Mouse (Mus musculus): ENCODE measurements around the gene Capn8. TPM values are rescaled to one million over a fixed set of nuclear protein-coding genes. Genes with fewer than 3 reads are reported as not detected.

Gene Capn8
- polyA plus RNA-seq, 1 experiment from 2014 or later = 2.1 TPM

DNA sequence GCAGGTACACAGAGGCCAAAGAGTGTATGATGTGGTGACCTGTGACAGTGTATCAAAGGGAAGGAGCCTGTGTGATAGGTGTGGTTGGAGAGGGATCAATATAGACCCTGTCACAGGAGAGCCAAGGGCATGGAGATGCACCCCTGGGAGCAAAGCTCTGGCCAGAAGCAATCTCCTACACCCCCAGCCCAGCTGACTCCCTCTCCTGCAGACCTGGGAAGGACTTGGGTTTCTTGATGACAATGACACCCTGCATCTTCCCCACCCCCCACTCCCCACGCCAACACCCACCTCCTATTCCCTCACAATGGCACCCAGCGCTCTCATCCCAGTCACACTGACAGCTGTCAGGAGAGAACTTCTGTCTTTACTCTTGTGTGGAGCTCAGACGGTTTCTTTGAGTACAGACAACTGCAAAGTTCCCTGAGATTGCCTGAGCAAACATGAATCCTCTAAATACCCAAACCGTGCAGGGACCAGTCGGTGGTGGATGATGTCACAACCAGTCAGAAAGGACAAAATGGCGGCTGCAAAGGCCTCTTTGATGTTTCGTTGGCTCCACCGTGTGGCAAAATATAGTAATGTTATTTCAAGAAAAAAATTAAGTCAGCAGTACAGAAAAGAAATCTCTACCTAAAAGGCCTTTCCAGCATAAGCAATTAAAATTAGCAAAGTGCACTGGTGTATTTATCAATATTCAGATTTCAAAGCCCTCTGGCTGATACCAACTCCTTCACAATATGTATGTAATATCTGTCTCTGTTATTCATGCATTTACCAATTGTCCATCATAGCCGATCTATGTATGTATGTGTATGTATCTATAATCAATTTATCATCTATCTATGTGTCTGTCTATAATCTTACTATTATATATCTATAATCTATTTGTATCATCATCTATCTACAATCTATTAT lies 25.5 kb upstream of the Capn8 start:
- H3K27ac ChIP-seq (ENCODE audit: low read depth) = no peak overlapping the region

DNA sequence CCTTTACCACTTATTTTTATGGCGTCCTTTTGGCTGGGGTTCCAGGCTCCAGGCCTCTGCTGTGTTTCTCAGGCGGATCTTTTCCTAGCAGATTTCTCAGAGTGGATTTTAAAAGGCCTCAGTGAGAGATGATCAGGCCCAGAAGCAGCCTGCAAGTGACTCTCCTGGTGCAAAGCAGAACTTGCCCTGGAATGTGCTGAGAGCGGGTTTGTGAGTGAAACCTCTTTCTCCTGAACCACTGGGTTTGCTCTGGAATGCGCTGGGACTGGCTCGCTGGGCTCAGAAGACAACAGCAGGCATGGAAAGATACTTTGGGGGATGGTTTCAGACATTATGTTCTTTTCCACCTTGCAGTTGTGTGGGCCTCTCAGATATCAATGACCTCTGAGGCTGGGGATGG lies 22.7 kb upstream of the Capn8 start:
- Histone ChIP-seq H3K4me1 (replicated peaks; ENCODE audit: control insufficient read depth, insufficient read depth, low read length) (0 out of 2 replicates have a peak, but pooled peaks cover 3% of the 10 kb centered on the region), H3K9ac (ENCODE audit: low read length) (no peak overlapping the region), H3K4me2 (ENCODE audit: low read length) (no peak overlapping the region), H3K36me3 (ENCODE audit: control insufficient read depth, insufficient read depth, low read length) (no peaks in the 10 kb centered on the region), H3K27me3 (replicated peaks; ENCODE audit: control insufficient read depth, insufficient read depth, low read length) (no peaks in the 10 kb centered on the region), H3K4me3 (ENCODE audit: low read depth, low read length) (no peak overlapping the region), H3K27ac (ENCODE audit: low read depth) (no peak overlapping the region), H3K9me3 (ENCODE audit: control insufficient read depth, low read length) (no peaks in the 10 kb centered on the region)
- no peak for ATAC-seq (replicated peaks; ENCODE audit: low FRiP score, low TSS enrichment, low read depth)
- DNase-seq (ENCODE audit: low spot score) = no peak
- 68% methylated on average over 5 of the region's 5 CpGs for WGBS

More for the DNA sequence above, 25.5 kb upstream of the Capn8 start:
- Histone ChIP-seq H3K9ac (ENCODE audit: low read length) (peak overlapping the region; percentile 51), H3K27me3 (replicated peaks; ENCODE audit: control insufficient read depth, insufficient read depth, low read length) (no peaks in the 10 kb centered on the region), H3K36me3 (ENCODE audit: control insufficient read depth, insufficient read depth, low read length) (no peaks in the 10 kb centered on the region), H3K4me1 (replicated peaks; ENCODE audit: control insufficient read depth, insufficient read depth, low read length) (0 out of 2 replicates have a peak, but pooled peaks cover 3% of the 10 kb centered on the region), H3K4me3 (ENCODE audit: low read depth, low read length) (peak overlapping the region; percentile 33), H3K9me3 (ENCODE audit: control insufficient read depth, low read length) (no peaks in the 10 kb centered on the region), H3K4me2 (ENCODE audit: low read length) (peak overlapping the region; percentile 66)
- ATAC-seq (replicated peaks; ENCODE audit: low FRiP score, low TSS enrichment, low read depth) = peak; percentile 56
- DNase-seq (ENCODE audit: low spot score) = peak; percentile 78
- 13% methylated on average over 9 of the region's 9 CpGs for WGBS

DNA sequence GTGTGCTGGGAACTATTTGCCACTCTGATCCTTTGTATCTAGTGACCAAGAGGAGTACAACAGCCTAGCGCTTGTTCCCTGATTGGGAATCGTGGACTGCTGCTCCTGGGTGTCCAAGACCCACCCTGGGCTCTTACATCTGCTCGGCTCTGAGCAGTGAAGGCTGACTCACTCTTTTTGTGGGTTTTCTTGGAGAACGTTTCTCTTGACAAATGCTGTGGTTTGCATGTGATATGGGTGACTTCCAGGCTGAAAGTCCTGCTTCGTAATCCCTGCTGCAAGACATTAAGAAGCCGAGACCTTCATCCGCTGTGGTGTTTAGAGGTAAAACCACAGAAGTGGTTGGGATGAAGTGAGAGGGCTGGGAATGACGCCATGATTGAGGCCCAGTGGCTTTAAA lies 21.7 kb upstream of the Capn8 start:
- Histone ChIP-seq H3K9ac (ENCODE audit: low read length) (no peak overlapping the region), H3K4me3 (ENCODE audit: low read depth, low read length) (no peak overlapping the region), H3K27ac (ENCODE audit: low read depth) (no peak overlapping the region), H3K36me3 (ENCODE audit: control insufficient read depth, insufficient read depth, low read length) (no peaks in the 10 kb centered on the region), H3K27me3 (replicated peaks; ENCODE audit: control insufficient read depth, insufficient read depth, low read length) (no peaks in the 10 kb centered on the region), H3K4me1 (replicated peaks; ENCODE audit: control insufficient read depth, insufficient read depth, low read length) (0 out of 2 replicates have a peak, but pooled peaks cover 3% of the 10 kb centered on the region), H3K9me3 (ENCODE audit: control insufficient read depth, low read length) (no peaks in the 10 kb centered on the region), H3K4me2 (ENCODE audit: low read length) (no peak overlapping the region)
- DNase-seq (ENCODE audit: low spot score) (no peak), ATAC-seq (replicated peaks; ENCODE audit: low FRiP score, low TSS enrichment, low read depth) (no peak)
- WGBS = 84% methylated on average over 8 of the region's 8 CpGs

DNA sequence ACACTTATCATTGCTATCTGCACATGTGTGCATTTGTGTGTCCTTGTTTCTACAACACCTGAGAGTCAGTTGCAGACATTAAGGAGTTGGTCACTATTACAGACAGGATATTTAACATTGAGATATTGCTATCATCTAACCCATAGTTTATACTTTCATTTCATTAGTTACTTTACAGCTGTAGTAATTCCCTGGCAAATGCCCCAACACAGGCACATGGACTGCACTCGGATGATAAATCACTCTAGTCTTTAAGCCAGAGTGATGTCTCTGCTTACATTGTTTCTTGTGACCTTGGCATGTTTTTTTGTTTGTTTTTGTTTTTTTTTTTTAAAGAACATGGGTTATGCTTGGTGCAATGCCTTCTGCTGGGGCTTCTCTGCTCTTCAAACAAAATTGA lies 20.9 kb upstream of the Capn8 start:
- ATAC-seq (replicated peaks; ENCODE audit: low FRiP score, low TSS enrichment, low read depth) (no peak), DNase-seq (ENCODE audit: low spot score) (no peak)
- no peak overlapping the region for H3K27ac ChIP-seq (ENCODE audit: low read depth)
- no peaks in the 10 kb centered on the region for H3K36me3 ChIP-seq (ENCODE audit: control insufficient read depth, insufficient read depth, low read length)
- H3K4me2 ChIP-seq (ENCODE audit: low read length) = no peak overlapping the region
- H3K4me1 ChIP-seq (replicated peaks; ENCODE audit: control insufficient read depth, insufficient read depth, low read length) = 0 out of 2 replicates have a peak, but pooled peaks cover 2% of the 10 kb centered on the region
- no peak overlapping the region for H3K4me3 ChIP-seq (ENCODE audit: low read depth, low read length)
- no peak overlapping the region for H3K9ac ChIP-seq (ENCODE audit: low read length)
- no peaks in the 10 kb centered on the region for H3K27me3 ChIP-seq (replicated peaks; ENCODE audit: control insufficient read depth, insufficient read depth, low read length)
- no peaks in the 10 kb centered on the region for H3K9me3 ChIP-seq (ENCODE audit: control insufficient read depth, low read length)
- 82% methylated on average over 1 of the region's 1 CpGs for WGBS

DNA sequence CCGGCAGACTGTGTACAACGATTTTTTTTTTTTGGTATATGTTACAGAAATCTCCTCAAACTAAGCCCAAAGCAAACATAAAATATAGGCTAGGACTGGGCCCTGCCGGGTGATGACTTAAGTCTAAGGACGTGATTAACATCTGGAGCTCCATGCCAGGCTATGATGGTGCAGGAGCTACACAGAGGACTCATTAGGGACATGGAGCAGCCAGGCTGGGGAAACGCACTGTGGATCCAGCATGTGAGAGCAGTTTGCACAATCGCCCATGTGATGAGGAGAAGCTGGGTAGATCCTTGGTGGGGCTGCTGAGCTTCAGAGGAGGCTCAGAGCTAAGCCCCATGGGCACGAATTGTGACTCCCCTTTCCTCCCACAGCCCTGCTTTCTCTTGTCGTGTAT lies 14.0 kb upstream of the Capn8 start:
- no peak overlapping the region for H3K27ac ChIP-seq (ENCODE audit: low read depth)
- H3K4me1 ChIP-seq (replicated peaks; ENCODE audit: control insufficient read depth, insufficient read depth, low read length) = no peaks in the 10 kb centered on the region
- no peak overlapping the region for H3K4me2 ChIP-seq (ENCODE audit: low read length)
- no peaks in the 10 kb centered on the region for H3K27me3 ChIP-seq (replicated peaks; ENCODE audit: control insufficient read depth, insufficient read depth, low read length)
- H3K36me3 ChIP-seq (ENCODE audit: control insufficient read depth, insufficient read depth, low read length) = no peaks in the 10 kb centered on the region
- no peak overlapping the region for H3K4me3 ChIP-seq (ENCODE audit: low read depth, low read length)
- DNase-seq (ENCODE audit: low spot score) = no peak
- H3K9ac ChIP-seq (ENCODE audit: low read length) = no peak overlapping the region
- ATAC-seq (replicated peaks; ENCODE audit: low FRiP score, low TSS enrichment, low read depth) = no peak
- no peaks in the 10 kb centered on the region for H3K9me3 ChIP-seq (ENCODE audit: control insufficient read depth, low read length)
- 73% methylated on average over 8 of the region's 8 CpGs for WGBS

DNA sequence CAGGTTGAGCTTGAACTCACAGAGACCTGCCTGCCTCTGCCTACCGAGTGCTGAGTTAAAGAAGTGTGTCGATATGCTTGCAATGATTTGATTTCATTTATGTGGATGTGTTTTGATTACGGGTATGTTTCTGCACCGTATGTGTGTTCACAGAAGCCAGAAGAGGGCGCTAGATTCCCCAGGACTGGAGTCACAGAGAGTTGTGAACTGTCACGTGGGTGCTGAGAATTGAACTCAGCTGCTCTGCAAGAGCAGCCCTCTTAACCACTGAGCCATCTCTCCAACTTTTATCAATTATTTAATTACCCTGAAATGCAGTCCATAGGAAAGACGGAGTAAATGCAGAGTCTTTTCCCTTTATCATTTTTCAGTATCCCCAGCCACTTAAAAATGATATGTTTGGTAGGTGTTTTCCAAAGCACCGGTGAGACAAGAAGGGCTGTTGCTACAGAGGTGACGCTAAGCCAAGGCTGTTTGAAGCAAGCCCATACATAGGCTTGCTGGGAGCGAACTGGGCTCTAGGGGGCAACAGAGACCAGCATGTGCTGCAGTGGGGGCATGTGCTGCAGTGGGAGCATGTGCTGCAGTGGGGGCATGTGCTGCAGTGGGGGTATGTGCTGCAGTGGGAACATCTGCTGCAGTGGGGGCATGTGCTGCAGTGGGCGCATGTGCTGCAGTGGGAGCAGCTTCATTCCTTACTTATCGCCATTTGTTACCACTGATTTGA lies 11.0 kb upstream of the Capn8 start:
- Histone ChIP-seq H3K36me3 (ENCODE audit: control insufficient read depth, insufficient read depth, low read length) (no peaks in the 10 kb centered on the region), H3K4me3 (ENCODE audit: low read depth, low read length) (no peak overlapping the region), H3K4me1 (replicated peaks; ENCODE audit: control insufficient read depth, insufficient read depth, low read length) (no peaks in the 10 kb centered on the region), H3K4me2 (ENCODE audit: low read length) (no peak overlapping the region), H3K9ac (ENCODE audit: low read length) (no peak overlapping the region), H3K27ac (ENCODE audit: low read depth) (no peak overlapping the region), H3K9me3 (ENCODE audit: control insufficient read depth, low read length) (no peaks in the 10 kb centered on the region), H3K27me3 (replicated peaks; ENCODE audit: control insufficient read depth, insufficient read depth, low read length) (no peaks in the 10 kb centered on the region)
- peak; percentile 72 for DNase-seq (ENCODE audit: low spot score)
- 63% methylated on average over 12 of the region's 12 CpGs for WGBS
- ATAC-seq (replicated peaks; ENCODE audit: low FRiP score, low TSS enrichment, low read depth) = peak; percentile 77

DNA sequence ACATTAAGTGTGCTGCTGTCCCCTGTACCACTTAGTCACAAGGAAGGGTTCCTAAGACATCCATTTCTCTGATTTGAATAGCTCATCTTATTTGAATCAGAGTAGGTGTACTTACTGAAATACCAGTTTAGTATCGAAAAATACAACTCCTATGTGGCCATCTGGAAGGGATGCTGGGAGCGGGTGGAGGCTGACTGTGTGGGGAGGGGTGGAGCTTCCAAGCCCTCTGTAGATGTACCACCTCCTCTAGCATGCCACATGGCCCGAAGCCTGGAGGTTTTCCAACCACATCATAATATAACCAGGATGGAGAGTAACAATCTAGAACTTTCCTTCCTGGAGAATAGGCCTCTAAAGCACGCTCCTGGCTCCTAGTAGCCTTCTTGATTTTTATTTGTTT lies 6.5 kb upstream of the Capn8 start:
- WGBS = 72% methylated on average over 4 of the region's 4 CpGs
- no peak for ATAC-seq (replicated peaks; ENCODE audit: low FRiP score, low TSS enrichment, low read depth)
- Histone ChIP-seq H3K4me1 (replicated peaks; ENCODE audit: control insufficient read depth, insufficient read depth, low read length) (peaks cover 14% of the 10 kb centered on the region), H3K4me2 (ENCODE audit: low read length) (no peak overlapping the region), H3K9ac (ENCODE audit: low read length) (no peak overlapping the region), H3K9me3 (ENCODE audit: control insufficient read depth, low read length) (no peaks in the 10 kb centered on the region), H3K27ac (ENCODE audit: low read depth) (no peak overlapping the region), H3K4me3 (ENCODE audit: low read depth, low read length) (no peak overlapping the region), H3K36me3 (ENCODE audit: control insufficient read depth, insufficient read depth, low read length) (no peaks in the 10 kb centered on the region), H3K27me3 (replicated peaks; ENCODE audit: control insufficient read depth, insufficient read depth, low read length) (no peaks in the 10 kb centered on the region)
- DNase-seq (ENCODE audit: low spot score) = no peak

DNA sequence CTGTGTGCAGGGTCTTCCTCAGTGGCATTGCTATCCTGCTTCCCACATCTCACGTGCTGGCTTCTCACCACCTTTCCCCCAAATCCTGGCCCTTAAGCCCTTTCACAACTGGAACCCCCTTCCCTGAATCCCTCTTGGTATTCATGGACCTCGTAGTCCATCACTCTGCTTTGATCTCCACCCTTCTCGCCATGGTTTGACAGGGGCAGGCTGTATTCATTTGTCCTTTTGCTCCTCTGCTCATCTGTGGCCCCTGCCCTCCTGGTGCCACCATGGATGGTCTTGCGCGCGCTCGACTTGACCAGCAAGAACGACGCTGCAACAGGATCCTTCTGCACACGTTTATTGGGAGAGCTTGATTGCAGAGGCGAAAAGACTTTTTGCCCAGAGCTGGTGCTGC lies 5.3 kb upstream of the Capn8 start:
- no peaks in the 10 kb centered on the region for H3K27me3 ChIP-seq (replicated peaks; ENCODE audit: control insufficient read depth, insufficient read depth, low read length)
- no peaks in the 10 kb centered on the region for H3K9me3 ChIP-seq (ENCODE audit: control insufficient read depth, low read length)
- H3K4me2 ChIP-seq (ENCODE audit: low read length) = no peak overlapping the region
- peaks cover 19% of the 10 kb centered on the region for H3K4me1 ChIP-seq (replicated peaks; ENCODE audit: control insufficient read depth, insufficient read depth, low read length)
- no peaks in the 10 kb centered on the region for H3K36me3 ChIP-seq (ENCODE audit: control insufficient read depth, insufficient read depth, low read length)
- WGBS = 81% methylated on average over 10 of the region's 11 CpGs
- DNase-seq (ENCODE audit: low spot score) (no peak), ATAC-seq (replicated peaks; ENCODE audit: low FRiP score, low TSS enrichment, low read depth) (no peak)
- no peak overlapping the region for H3K4me3 ChIP-seq (ENCODE audit: low read depth, low read length)
- no peak overlapping the region for H3K9ac ChIP-seq (ENCODE audit: low read length)
- no peak overlapping the region for H3K27ac ChIP-seq (ENCODE audit: low read depth)
